Mouse (Mus musculus) heart, postnatal 0 days (tissue): ENCODE data around the gene Slc2a6. TPM values are rescaled to one million over a fixed set of nuclear protein-coding genes. Genes with fewer than 3 reads are reported as not detected.

Experiments
- ATAC-seq: fragments of 200-750 bp; cut with Nextera tagmentation; 2 replicates; pipeline ENCODE4 v1.8.0; 2017; ENCODE audit warnings: low read depth, moderate number of reproducible peaks, moderate library complexity; ENCODE audit not compliant: insufficient read depth
- DNase-seq: peaks from one replicate; pipeline ENCODE4 v3.0.0-alpha.2; 2016; ENCODE audit warnings: low spot score
- H3K27ac ChIP-seq: fragments of 300-500 bp; sonication (generic); 2 replicates; pipeline ENCODE4 v1.5.1; 2014; ENCODE audit warnings: low read depth, mild to moderate bottlenecking
- H3K27me3 ChIP-seq: fragments of 300-500 bp; sonication (generic); 2 replicates; pipeline ENCODE4 v1.6.1; 2014; ENCODE audit warnings: low read length, mixed read lengths; ENCODE audit not compliant: control insufficient read depth, insufficient read depth
- H3K36me3 ChIP-seq: fragments of 300-500 bp; sonication (generic); replicated peaks from 2 replicates; pipeline ENCODE4 v1.6.1; 2014; ENCODE audit warnings: low read length, mixed read lengths; ENCODE audit not compliant: control insufficient read depth, insufficient read depth
- H3K4me1 ChIP-seq: fragments of 300-500 bp; sonication (generic); 2 replicates; pipeline ENCODE4 v1.6.1; 2014; ENCODE audit warnings: antibody characterized with exemption; ENCODE audit not compliant: control insufficient read depth, insufficient read depth
- H3K4me2 ChIP-seq: fragments of 300-500 bp; sonication (generic); 2 replicates; pipeline ENCODE4 v1.6.1; 2014; ENCODE audit warnings: low read depth, mild to moderate bottlenecking, low read length, moderate library complexity
- H3K4me3 ChIP-seq: fragments of 300-500 bp; sonication (generic); 2 replicates; pipeline ENCODE4 v1.5.1; 2014; ENCODE audit warnings: low read depth, low read length
- H3K9ac ChIP-seq: fragments of 300-500 bp; sonication (generic); replicated peaks from 2 replicates; pipeline ENCODE4 v1.6.1; 2014; ENCODE audit warnings: low read depth, low read length, mixed read lengths
- H3K9me3 ChIP-seq: fragments of 300-500 bp; sonication (generic); replicated peaks from 2 replicates; pipeline ENCODE4 v1.6.1; 2016; ENCODE audit warnings: low read length; ENCODE audit not compliant: control insufficient read depth
- CTCF ChIP-seq: IDR thresholded peaks from 2 replicates; pipeline ENCODE4 v1.5.1; 2016; ENCODE audit warnings: antibody characterized with exemption, control low read depth, low read depth
- EP300 ChIP-seq: IDR thresholded peaks from 2 replicates; pipeline ENCODE4 v1.6.1; 2016; ENCODE audit warnings: antibody characterized with exemption, low read depth
- WGBS: fragments of 180-500 bp; shearing (Covaris S2); extraction: QIAGEN DNeasy Blood & Tissue Kit; methylation state at CpG from one replicate; pipeline ENCODE4 v1.1.7; 2014; 5-methylcytosine and 5-hydroxymethylcytosine counted together
- polyA plus RNA-seq: library from polyadenylated mRNA; unstranded; fragments of >200 nt; fragmentation: Nextera tagmentation; extraction: Ambion mirVana; gene quantifications from 2 replicates; pipeline ENCODE4 v1.2.1, GENCODE M21; 2015
- total RNA-seq: library from RNA; depleted of rRNA; stranded (reverse); fragments of >200 nt; gene quantifications from 2 replicates; pipeline ENCODE4 v1.2.3, GENCODE M21; 2014; ENCODE audit warnings: low replicate concordance

The Slc2a6 gene
- total and polyA plus RNA-seq, 2 experiments from 2014 or later = 0.10 to 0.80 TPM

GRCm38 (mm10) chr2:27032361-27032760, 4.6 kb upstream of the Slc2a6 start:
- Histone ChIP-seq H3K4me3 (no peak overlapping the region), H3K4me1 (no peaks in the 10 kb centered on the region), H3K27ac (no peak overlapping the region), H3K27me3 (peaks cover 2% of the 10 kb centered on the region), H3K9me3 (no peaks in the 10 kb centered on the region), H3K4me2 (no peak overlapping the region), H3K36me3 (no peaks in the 10 kb centered on the region), H3K9ac (no peak overlapping the region)
- TF ChIP-seq EP300 (no peak), CTCF (no peak)
- 66% methylated on average over 2 of the region's 2 CpGs for WGBS
- ATAC-seq (no peak), DNase-seq (no peak)

DNA sequence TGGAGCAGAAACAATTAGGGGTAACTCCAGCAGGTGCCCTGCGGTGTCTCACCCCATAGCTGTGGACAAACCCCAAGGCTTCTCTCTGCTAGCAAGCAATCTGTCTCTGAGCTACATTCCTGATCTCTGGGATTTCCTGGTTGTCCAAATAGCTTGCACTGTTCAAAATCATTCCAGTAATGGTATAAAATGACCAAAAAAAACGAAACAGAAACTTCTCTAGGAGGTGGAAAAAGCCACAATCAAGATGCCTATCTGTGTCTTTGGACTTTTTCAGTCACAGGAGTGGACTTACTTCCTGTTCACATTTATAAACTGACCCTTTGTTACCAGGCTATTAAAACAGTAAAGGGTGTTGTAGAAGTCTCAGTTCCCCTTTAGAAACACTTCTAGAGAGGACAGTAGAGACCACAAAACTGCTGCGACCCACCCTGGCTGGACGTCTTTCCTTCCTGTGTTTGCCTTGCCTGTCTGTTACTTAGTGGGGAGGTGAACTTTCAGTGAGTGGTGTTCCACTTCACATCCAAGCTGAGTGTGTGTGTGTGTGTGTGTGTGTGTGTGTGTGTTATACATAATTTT, 728 bp upstream of the Slc2a6 start:
- Histone ChIP-seq H3K4me2 (peak overlapping the region; percentile 49), H3K27me3 (peaks cover 14% of the 10 kb centered on the region), H3K9ac (no peak overlapping the region), H3K4me3 (no peak overlapping the region; the same call in 1 of the 2 replicates), H3K9me3 (no peaks in the 10 kb centered on the region), H3K4me1 (no peaks in the 10 kb centered on the region), H3K27ac (no peak overlapping the region), H3K36me3 (no peaks in the 10 kb centered on the region)
- TF ChIP-seq CTCF (no peak), EP300 (no peak)
- DNase-seq (no peak), ATAC-seq (no peak)
- WGBS = 67% methylated on average over 4 of the region's 4 CpGs

DNA sequence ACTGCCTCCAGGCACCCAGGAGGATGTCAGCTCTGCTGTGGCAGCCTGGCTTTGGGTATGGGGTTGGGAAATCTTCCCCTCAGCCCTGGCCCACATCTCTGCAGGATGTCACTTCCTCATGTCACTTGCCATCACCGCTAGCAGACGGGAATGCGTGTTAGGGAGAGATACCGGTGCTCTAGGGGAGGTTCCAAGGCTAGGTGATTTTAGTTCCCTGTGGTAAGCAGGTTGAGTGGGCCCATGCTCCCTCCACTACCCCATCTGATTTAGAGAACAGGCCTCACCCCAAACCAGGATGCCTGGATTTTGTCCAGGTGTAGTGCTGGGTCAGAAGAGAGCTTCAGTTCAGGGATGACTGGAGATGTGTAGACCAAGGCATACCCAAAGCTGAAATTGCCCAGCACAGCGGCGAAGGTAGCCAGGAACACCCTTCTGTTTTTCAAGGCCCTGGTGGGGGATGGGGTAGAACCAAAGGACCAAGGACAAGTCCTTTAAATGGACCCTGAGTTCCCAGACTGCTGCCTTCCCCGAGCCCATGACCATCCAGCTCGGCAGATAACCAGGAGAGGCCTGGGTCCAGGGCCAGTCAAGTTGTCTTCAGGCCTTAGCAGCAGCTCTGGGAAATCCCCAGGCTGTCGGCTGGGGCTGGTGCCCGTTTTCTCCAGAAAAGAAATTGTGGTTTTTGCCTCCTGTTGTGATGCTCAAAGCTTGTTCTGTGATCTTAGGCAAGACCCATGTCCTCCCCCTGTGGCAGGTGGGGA, 761 bp downstream of the Slc2a6 start:
- WGBS = 62% methylated on average over 10 of the region's 10 CpGs
- Histone ChIP-seq H3K4me2 (no peak overlapping the region), H3K27ac (no peak overlapping the region), H3K9ac (no peak overlapping the region), H3K36me3 (no peaks in the 10 kb centered on the region), H3K27me3 (peaks cover 14% of the 10 kb centered on the region), H3K9me3 (no peaks in the 10 kb centered on the region), H3K4me3 (no peak overlapping the region), H3K4me1 (no peaks in the 10 kb centered on the region)
- TF ChIP-seq CTCF (no peak), EP300 (no peak)
- DNase-seq = no peak
- no peak for ATAC-seq

DNA sequence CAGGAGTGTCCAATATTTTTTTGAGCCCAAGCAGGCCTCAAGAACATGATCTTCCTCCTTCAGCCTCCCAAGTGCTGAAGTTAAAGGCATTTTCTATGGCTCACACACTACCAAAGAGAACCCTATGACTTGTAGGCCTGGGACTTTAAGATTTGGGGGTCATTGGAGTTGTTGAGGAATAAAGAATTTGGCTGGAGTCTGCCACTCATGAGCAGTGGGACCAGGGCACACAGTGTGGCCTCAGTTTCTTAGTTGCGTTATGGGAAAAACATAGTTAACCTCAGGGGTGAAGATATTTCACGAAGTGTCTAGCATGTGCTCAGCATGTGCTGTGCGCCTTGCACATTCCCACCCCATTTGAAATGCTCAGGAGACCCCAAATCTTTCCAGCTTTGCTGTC, 1.5 kb downstream of the Slc2a6 start:
- DNase-seq (no peak), ATAC-seq (no peak)
- Histone ChIP-seq H3K36me3 (no peaks in the 10 kb centered on the region), H3K4me2 (no peak overlapping the region), H3K27me3 (peaks cover 14% of the 10 kb centered on the region), H3K9ac (no peak overlapping the region), H3K4me1 (no peaks in the 10 kb centered on the region), H3K27ac (no peak overlapping the region), H3K9me3 (no peaks in the 10 kb centered on the region), H3K4me3 (no peak overlapping the region)
- WGBS = 87% methylated on average over 3 of the region's 3 CpGs
- TF ChIP-seq CTCF (no peak), EP300 (no peak)

DNA sequence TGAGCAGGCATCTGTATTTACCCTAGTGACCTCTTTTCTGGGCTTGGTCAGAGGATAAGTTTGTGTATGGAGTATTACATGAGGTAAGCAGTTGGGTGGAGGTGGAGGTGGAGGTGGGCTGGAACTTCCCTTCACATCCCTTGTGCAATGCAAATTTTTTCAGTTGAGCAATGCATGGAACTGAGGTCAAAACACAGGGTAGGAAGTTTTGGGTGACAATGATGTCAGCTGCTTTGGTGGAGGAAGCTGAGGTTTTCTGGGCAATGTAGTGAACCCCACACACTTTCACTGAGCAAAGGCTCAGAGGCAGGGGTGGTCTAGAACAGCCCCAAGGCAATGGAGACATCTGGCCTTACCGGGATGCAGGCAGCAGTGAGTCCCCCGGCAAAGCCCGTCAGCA, 2.3 kb downstream of the Slc2a6 start:
- H3K4me2 ChIP-seq = no peak overlapping the region
- ATAC-seq = no peak
- no peak overlapping the region for H3K4me3 ChIP-seq
- no peak overlapping the region for H3K9ac ChIP-seq
- H3K36me3 ChIP-seq = no peaks in the 10 kb centered on the region
- H3K27me3 ChIP-seq = peaks cover 14% of the 10 kb centered on the region
- no peak overlapping the region for H3K27ac ChIP-seq
- no peak for DNase-seq
- H3K4me1 ChIP-seq = no peaks in the 10 kb centered on the region
- no peak for TF ChIP-seq EP300
- no peak for TF ChIP-seq CTCF
- H3K9me3 ChIP-seq = no peaks in the 10 kb centered on the region
- 71% methylated on average over 3 of the region's 3 CpGs for WGBS
